Mouse (Mus musculus): ENCODE data around the gene Ttf2. TPM values are rescaled to one million over a fixed set of nuclear protein-coding genes. Genes with fewer than 3 reads are reported as not detected.

Gene Ttf2
- total and polyA plus RNA-seq, 2 experiments from 2014 or later = 4.4 to 13.5 TPM

- Histone ChIP-seq H3K27me3 (ENCODE audit: control insufficient read depth, insufficient read depth, low read length) (no peaks in the 10 kb centered on the region), H3K9ac (replicated peaks; ENCODE audit: low read depth, low read length) (no peak overlapping the region), H3K9me3 (replicated peaks; ENCODE audit: control insufficient read depth, low read length) (no peaks in the 10 kb centered on the region), H3K4me3 (ENCODE audit: low read depth, low read length) (no peak overlapping the region), H3K4me2 (ENCODE audit: low read depth, low read length) (no peak overlapping the region), H3K27ac (ENCODE audit: low read depth) (no peak overlapping the region), H3K4me1 (ENCODE audit: control insufficient read depth, insufficient read depth) (no peaks in the 10 kb centered on the region), H3K36me3 (replicated peaks; ENCODE audit: control insufficient read depth, insufficient read depth, low read length) (peaks cover 41% of the 10 kb centered on the region)
- DNase-seq (ENCODE audit: low spot score) (no peak), ATAC-seq (ENCODE audit: insufficient read depth, low read depth) (no peak)
- WGBS = 92% methylated on average over 6 of the region's 6 CpGs
- no peak for TF ChIP-seq EP300 (IDR thresholded peaks at IDR 0.05; ENCODE audit: low read depth)
- no peak for TF ChIP-seq CTCF (IDR thresholded peaks at IDR 0.05; ENCODE audit: low read depth)
Measured at GRCm38 (mm10) chr3:100936201-100936600, 33.3 kb downstream of the Ttf2 start.

DNA sequence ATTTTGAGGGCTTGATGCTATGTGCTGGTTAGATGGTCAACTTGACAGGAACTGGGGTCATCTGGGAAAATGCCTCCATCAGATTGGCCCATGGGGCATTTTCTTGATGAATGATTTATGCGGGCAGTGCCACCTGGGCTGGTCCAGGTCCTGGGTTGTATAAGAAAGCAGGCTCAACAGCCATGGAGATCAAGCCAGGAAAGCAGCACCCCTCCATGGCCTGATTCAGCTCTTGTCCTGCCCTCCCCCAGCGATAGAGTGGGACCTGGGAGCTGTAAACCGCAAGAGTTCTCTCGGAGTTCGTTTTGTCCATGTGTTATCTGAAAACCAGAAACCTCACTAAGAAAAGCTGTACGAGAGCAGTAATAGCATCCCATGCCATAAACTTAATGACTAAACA is 33.9 kb downstream of the Ttf2 start:
- no peak overlapping the region for H3K4me2 ChIP-seq (ENCODE audit: low read depth, low read length)
- H3K4me1 ChIP-seq (ENCODE audit: control insufficient read depth, insufficient read depth) = no peaks in the 10 kb centered on the region
- no peak for ATAC-seq (ENCODE audit: insufficient read depth, low read depth)
- no peak overlapping the region for H3K4me3 ChIP-seq (ENCODE audit: low read depth, low read length)
- peaks cover 46% of the 10 kb centered on the region for H3K36me3 ChIP-seq (replicated peaks; ENCODE audit: control insufficient read depth, insufficient read depth, low read length)
- H3K9ac ChIP-seq (replicated peaks; ENCODE audit: low read depth, low read length) = no peak overlapping the region
- H3K27ac ChIP-seq (ENCODE audit: low read depth) = no peak overlapping the region
- no peak for DNase-seq (ENCODE audit: low spot score)
- 97% methylated on average over 6 of the region's 6 CpGs for WGBS
- TF ChIP-seq CTCF (IDR thresholded peaks at IDR 0.05; ENCODE audit: low read depth) (no peak), EP300 (IDR thresholded peaks at IDR 0.05; ENCODE audit: low read depth) (no peak)
- no peaks in the 10 kb centered on the region for H3K27me3 ChIP-seq (ENCODE audit: control insufficient read depth, insufficient read depth, low read length)
- no peaks in the 10 kb centered on the region for H3K9me3 ChIP-seq (replicated peaks; ENCODE audit: control insufficient read depth, low read length)

DNA sequence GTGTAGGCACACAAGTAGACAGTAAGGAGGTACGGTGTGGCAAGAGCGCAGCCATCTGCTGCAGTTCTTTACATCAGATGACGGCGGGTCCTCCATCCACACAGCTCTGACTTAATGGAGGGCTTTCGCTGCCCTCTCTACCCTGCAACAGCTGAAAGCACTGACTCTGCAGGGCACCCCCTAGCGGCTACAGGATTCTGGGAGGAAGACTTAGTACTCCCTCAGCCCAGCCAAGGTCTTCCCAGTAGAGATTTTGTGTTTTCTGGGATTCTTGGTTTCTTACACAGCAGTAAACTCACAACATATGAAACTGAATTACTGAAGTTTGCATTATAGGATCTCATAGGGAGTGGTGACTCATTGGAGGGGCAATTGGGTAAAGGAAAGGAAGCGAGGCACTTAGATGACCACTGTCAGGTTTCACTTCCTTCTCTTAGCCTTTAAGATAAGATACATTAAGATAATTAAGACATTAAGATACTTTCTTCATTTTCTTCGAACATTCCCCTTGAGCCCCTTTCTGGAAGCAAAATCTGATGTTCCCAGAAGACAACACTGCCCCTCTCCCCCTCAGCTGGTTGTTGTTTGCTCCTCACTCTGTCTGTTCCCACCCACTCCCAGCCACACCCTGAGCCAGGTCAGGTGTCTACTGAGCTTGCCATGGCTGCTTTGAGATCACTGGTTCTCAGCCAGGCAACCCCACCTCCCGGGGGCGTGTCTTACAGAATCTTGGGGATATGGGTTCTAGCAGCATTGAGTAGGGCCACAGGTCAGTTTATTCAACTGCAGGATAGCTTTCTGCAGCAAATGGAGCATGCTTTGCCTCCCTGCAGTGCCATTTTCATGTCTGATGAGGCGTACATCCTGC is 37.2 kb downstream of the Ttf2 start:
- TF ChIP-seq CTCF (IDR thresholded peaks at IDR 0.05; ENCODE audit: low read depth) (peak; percentile 26), EP300 (IDR thresholded peaks at IDR 0.05; ENCODE audit: low read depth) (no peak)
- DNase-seq (ENCODE audit: low spot score) = no peak
- 74% methylated on average over 11 of the region's 11 CpGs for WGBS
- Histone ChIP-seq H3K4me1 (ENCODE audit: control insufficient read depth, insufficient read depth) (no peaks in the 10 kb centered on the region), H3K9ac (replicated peaks; ENCODE audit: low read depth, low read length) (no peak overlapping the region), H3K27ac (ENCODE audit: low read depth) (no peak overlapping the region), H3K4me2 (ENCODE audit: low read depth, low read length) (no peak overlapping the region), H3K9me3 (replicated peaks; ENCODE audit: control insufficient read depth, low read length) (no peaks in the 10 kb centered on the region), H3K36me3 (replicated peaks; ENCODE audit: control insufficient read depth, insufficient read depth, low read length) (peaks cover 34% of the 10 kb centered on the region), H3K27me3 (ENCODE audit: control insufficient read depth, insufficient read depth, low read length) (no peaks in the 10 kb centered on the region), H3K4me3 (ENCODE audit: low read depth, low read length) (no peak overlapping the region)
- no peak for ATAC-seq (ENCODE audit: insufficient read depth, low read depth)

- no peak for ATAC-seq (ENCODE audit: insufficient read depth, low read depth)
- H3K27me3 ChIP-seq (ENCODE audit: control insufficient read depth, insufficient read depth, low read length) = no peaks in the 10 kb centered on the region
- 91% methylated on average over 23 of the region's 23 CpGs for WGBS
- no peak overlapping the region for H3K9ac ChIP-seq (replicated peaks; ENCODE audit: low read depth, low read length)
- H3K4me1 ChIP-seq (ENCODE audit: control insufficient read depth, insufficient read depth) = no peaks in the 10 kb centered on the region
- no peak overlapping the region for H3K27ac ChIP-seq (ENCODE audit: low read depth)
- H3K4me2 ChIP-seq (ENCODE audit: low read depth, low read length) = no peak overlapping the region
- DNase-seq (ENCODE audit: low spot score) = no peak
- no peak for TF ChIP-seq EP300 (IDR thresholded peaks at IDR 0.05; ENCODE audit: low read depth)
- no peak for TF ChIP-seq CTCF (IDR thresholded peaks at IDR 0.05; ENCODE audit: low read depth)
- H3K4me3 ChIP-seq (ENCODE audit: low read depth, low read length) = no peak overlapping the region
- peaks cover 34% of the 10 kb centered on the region for H3K36me3 ChIP-seq (replicated peaks; ENCODE audit: control insufficient read depth, insufficient read depth, low read length)
- no peaks in the 10 kb centered on the region for H3K9me3 ChIP-seq (replicated peaks; ENCODE audit: control insufficient read depth, low read length)
Measured at GRCm38 (mm10) chr3:100931332-100932076, 38.0 kb downstream of the Ttf2 start.

DNA sequence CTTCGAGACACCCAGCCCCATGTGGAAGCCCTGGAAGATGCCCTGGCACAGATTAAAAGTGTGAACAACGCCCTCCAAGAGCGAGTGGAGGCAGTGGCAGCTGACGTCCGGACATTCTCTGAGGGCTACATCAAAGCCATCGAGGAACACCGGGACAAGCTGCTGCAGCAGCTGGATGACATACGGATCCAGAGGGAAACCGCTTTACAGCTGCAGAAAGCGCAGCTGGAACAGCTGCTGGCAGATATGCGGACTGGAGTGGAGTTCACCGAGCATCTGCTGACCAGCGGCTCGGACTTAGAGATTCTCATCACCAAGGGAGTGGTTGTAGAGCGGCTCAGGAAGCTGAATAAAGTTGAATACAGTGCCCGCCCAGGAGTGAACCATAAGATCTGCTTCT is 44.3 kb downstream of the Ttf2 start:
- no peak overlapping the region for H3K27ac ChIP-seq (ENCODE audit: low read depth)
- ATAC-seq (ENCODE audit: insufficient read depth, low read depth) (no peak), DNase-seq (ENCODE audit: low spot score) (no peak)
- H3K4me1 ChIP-seq (ENCODE audit: control insufficient read depth, insufficient read depth) = peaks cover 10% of the 10 kb centered on the region
- H3K27me3 ChIP-seq (ENCODE audit: control insufficient read depth, insufficient read depth, low read length) = no peaks in the 10 kb centered on the region
- H3K4me3 ChIP-seq (ENCODE audit: low read depth, low read length) = no peak overlapping the region
- 73% methylated on average over 16 of the region's 16 CpGs for WGBS
- no peak overlapping the region for H3K4me2 ChIP-seq (ENCODE audit: low read depth, low read length)
- H3K36me3 ChIP-seq (replicated peaks; ENCODE audit: control insufficient read depth, insufficient read depth, low read length) = peaks cover 12% of the 10 kb centered on the region; the same call in 1 of the 2 replicates
- TF ChIP-seq EP300 (IDR thresholded peaks at IDR 0.05; ENCODE audit: low read depth) = no peak
- no peak for TF ChIP-seq CTCF (IDR thresholded peaks at IDR 0.05; ENCODE audit: low read depth)
- H3K9ac ChIP-seq (replicated peaks; ENCODE audit: low read depth, low read length) = no peak overlapping the region
- no peaks in the 10 kb centered on the region for H3K9me3 ChIP-seq (replicated peaks; ENCODE audit: control insufficient read depth, low read length)

All from heart, postnatal 0 days (tissue).